Mouse (Mus musculus) kidney, adult 9 months (tissue): ENCODE measurements around the gene Reln.

Experiments used
- DNase-seq: peaks from one replicate; pipeline ENCODE4 v3.0.0; 2022

The Reln gene

DNA sequence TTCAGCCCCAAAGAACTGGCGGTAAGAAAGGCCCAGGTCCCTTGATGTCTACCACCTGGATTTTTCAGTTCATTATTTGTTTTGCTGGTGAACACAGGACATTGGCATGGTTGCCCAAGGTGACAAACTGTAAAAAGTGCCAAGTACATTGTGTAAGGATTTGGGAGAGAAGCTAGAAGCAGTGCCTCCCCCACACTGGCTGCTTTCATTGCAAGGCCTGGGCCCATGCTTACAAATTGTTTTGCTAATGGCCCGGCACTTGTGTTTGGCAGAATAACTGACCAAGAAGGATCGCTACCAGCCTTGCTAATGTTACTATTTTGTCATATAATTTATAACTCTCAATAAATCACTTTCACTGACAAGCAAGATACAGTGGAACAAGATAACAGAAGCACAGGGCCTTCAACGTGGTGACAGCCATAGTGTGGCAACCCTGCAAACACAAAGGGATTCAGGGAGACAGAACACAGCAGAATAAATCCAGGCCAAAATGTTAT, 425.2 kb downstream of the Reln start:
- no peak for DNase-seq

DNA sequence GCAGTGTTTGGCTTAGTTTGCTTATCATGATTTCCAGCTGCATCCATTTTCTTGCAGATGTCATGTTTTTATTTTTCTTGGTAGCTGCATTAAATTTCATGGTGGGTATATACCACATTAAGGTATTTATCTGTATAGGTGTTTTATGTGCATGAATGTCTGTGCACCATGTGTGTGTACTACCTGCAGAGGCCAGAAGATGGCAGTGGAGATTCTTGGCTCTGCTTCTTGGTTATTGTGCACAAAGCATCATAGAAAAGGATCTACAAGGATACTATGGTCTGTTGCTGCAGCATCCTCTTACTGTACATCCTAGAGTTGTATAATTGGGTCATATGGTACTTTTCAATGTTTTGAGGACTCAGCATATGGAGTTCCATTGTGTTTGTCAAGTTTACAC, 428.5 kb downstream of the Reln start:
- DNase-seq, result no peak

- DNase-seq, result no peak
Observed at GRCm38 (mm10) chr5:21914776-21915175, 429.7 kb downstream of the Reln start.

DNA sequence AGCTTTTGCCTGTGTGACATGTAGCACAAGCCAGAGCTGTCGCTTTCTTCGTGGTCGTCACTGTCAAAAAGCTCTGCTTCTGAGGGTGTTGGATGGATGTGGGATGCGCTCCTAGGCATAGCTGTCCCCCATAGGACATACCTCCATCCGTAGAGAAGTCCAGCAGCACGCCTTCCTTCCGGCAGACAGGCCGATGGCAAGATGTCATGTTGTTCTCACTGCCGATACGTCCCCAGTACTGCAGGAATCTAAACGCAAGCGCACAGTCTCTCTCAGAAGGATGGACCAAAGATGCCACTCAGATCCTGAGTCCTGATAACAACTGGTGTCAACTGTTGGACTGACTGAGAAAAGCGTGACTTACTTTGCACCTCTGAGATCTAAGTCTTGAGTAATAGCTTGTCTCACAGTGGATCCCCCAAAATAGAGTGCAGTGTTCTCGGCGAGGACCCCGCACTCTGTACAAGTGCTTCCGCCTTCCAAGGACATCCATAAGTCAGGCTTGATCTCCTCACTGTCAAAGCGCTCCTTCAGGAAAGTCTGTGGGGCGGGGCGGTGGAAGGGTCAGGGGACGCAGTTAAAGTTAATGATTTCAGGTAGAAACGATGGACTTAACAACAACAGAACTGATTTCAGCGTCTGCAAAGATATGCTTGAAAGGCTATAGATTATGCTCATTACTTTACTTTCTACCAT, 431.5 kb downstream of the Reln start:
- DNase-seq, result no peak

DNA sequence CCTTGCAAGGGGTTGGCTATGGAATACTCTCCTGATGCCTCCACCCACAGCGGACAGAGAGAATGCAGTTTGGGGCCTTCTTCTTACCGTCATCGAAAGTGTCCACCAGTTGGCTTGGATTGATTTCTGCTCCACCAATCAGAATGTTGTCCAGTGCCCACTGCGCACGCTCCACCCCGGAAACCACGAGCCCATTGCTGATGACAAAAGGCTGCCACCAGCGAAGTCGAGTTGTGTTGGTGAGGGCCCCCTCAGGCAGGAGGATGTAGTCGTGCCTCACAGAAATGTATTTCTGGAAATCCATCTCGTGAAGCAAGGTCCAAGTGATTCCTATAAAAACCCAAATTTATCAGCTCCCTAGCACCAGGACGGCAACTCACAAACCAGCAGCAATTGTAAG, 433.8 kb downstream of the Reln start:
- DNase-seq, result no peak

DNA sequence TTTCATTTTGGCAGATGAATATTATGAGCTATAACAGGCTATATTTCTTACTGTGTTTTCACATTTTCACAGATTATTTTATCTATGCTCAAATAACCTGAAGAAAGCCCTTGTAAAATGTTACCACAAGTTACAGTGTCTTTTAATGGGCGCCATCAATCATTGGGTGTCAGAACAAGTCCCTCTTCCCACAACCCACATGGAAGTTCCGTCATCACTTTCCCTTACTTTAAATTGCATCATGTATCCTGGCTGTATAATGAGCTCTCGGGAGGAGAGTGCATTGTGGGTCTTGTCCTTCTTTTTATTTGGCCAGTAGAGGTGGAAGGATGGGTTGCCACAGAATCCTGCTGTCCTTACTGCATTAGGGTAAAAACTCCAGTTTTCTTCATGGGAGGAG, 434.8 kb downstream of the Reln start:
- no peak for DNase-seq

DNA sequence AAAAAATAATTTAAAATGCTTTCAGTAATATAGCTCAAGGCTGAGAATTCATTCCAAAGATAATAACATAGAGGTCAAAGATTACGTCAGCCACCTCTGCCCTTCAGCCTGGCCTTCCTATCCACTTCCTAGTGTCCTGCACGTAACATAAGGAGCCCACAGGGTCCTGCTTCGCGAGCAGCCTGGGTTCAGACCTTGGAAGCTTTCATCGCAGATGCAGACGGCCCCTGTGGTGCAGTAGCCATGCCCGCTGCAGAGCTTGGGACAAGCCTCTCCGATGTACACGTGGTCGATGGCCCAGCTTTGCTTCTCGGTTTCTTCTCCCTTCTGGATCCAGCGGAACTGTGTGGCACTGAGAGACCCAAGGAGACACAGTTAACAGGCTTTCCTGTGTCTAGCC, 443.1 kb downstream of the Reln start:
- no peak for DNase-seq

DNA sequence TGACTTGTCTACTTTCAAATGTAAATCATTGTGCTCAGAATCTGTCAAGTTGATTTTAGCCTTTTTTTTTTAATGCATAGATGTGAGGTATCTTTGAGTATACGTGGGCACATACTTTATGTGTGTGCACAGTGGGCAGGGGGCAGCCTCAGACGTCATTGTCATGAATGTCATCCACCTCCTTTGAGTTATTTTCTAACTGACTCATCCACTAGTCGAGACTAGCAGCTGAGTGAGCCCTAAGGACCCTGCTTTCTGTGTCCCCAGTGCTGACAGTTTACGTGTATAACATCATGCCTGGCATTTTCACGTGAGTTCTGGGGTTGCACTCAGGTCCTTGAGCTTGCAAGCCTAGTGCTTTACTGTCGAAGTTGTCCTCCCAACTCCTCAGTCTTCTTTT, 443.6 kb downstream of the Reln start:
- DNase-seq, result no peak

- DNase-seq, result no peak
Observed at GRCm38 (mm10) chr5:21898875-21899274, 445.6 kb downstream of the Reln start.

GRCm38 (mm10) chr5:21896586-21896985, 447.9 kb downstream of the Reln start:
- DNase-seq, result no peak

- DNase-seq, result no peak
Observed at GRCm38 (mm10) chr5:21894168-21894567, 450.3 kb downstream of the Reln start.

DNA sequence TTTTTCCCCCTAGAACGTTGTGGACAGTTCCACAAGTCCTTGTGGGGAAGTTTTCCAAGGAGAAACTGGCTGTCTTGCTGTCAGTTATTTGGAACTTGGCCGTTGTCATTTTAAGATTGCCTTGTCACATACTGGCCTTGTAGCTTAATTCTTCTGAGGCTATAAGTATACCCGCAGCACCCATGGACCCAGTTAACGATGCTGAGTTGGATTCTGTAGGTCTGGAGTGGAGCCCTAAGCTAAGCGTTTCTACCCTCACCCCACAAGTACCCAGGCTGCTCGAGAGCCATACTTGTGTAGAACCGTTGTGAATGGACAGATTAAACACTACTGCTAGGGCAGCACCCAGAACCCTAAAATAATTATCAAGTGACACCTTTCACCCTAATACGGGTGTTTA, 477.8 kb downstream of the Reln start:
- no peak for DNase-seq

- no peak for DNase-seq
Observed at GRCm38 (mm10) chr5:21866311-21866712, 478.2 kb downstream of the Reln start.

GRCm38 (mm10) chr5:21865346-21866107, 479.0 kb downstream of the Reln start, which contains the start of gene Slc26a5:
TSS of gene Slc26a5 (minus strand) at chr5:21865604.
- no peak for DNase-seq

- DNase-seq, result no peak
Observed at GRCm38 (mm10) chr5:21858653-21859052, 485.8 kb downstream of the Reln start.

- no peak for DNase-seq
Observed at GRCm38 (mm10) chr5:21851679-21852340, 492.7 kb downstream of the Reln start.

GRCm38 (mm10) chr5:21847438-21847837, 497.1 kb downstream of the Reln start:
- no peak for DNase-seq

GRCm38 (mm10) chr5:21846616-21847290, 497.7 kb downstream of the Reln start:
- no peak for DNase-seq

GRCm38 (mm10) chr5:21844676-21845075, 499.8 kb downstream of the Reln start:
- DNase-seq, result no peak
